Mouse (Mus musculus): ENCODE measurements around the gene C130073F10Rik. TPM values are rescaled to one million over a fixed set of nuclear protein-coding genes. Genes with fewer than 3 reads are reported as not detected.
"Not testable (repeated sequence)": the region's sequence is repeated elsewhere in the genome, so short reads cannot be mapped to it uniquely, and the experiment has no call there.

The C130073F10Rik gene
- total RNA-seq (2018; cell fraction: chromatin; rRNA removed): not detected
- total RNA-seq (2018; cell fraction: cytosol; rRNA removed): not detected
- not detected for total RNA-seq (2018; cell fraction: nucleus; rRNA removed)
- polyA plus RNA-seq (2018): not detected in 3 replicates

DNA sequence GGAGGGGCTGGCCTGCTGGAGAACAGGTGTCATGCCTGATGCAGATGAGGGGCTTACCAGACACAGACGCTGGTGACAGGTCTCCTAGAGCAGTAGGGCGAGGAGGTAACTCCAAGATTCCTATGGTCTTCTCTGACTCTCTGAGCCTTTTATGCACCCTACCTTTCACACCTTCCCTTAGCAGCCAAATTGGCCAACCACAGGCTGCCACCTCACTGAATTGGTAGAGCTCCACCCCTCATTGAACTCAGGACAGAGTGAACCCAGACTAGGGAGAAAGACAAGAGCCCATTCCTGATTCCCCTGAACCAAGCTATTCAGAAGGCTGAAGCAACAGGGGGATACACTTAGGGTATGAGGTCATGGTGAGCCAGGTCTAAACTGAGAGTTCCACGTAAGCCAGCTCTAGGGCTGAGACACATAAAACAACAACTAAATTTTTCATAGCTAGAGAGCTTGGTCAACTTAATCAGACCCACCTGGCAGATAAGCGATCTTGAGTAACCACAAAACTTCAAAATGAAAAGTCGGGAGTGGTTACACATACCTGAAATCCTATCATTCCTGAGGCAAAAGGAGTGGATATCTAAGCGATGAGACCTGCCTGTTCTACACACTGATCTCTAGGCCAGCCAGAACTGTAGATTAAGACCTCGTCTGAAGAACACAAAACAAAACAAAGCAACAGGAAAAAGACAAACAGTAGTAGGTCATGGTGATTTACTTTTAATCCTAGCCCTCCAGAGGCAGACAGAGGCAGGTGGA lies at the start of gene C130073F10Rik:
Gene C130073F10Rik (minus strand): TSS at position 134 of the 765 bp plus-strand sequence.
- H3K79me2 ChIP-seq (ENCODE audit: inconsistent target): no peaks in the 10 kb centered on the region
- no peak within 1 kb of the TSS for H3K27ac ChIP-seq
- no peak within 1 kb of the TSS for H3K4me3 ChIP-seq (ENCODE audit: inconsistent target)
- H3K36me3 ChIP-seq (ENCODE audit: inconsistent target): no peaks in the 10 kb centered on the region
- 89% methylated on average over 7 of the region's 7 CpGs for WGBS (ENCODE audit: missing documents)

DNA sequence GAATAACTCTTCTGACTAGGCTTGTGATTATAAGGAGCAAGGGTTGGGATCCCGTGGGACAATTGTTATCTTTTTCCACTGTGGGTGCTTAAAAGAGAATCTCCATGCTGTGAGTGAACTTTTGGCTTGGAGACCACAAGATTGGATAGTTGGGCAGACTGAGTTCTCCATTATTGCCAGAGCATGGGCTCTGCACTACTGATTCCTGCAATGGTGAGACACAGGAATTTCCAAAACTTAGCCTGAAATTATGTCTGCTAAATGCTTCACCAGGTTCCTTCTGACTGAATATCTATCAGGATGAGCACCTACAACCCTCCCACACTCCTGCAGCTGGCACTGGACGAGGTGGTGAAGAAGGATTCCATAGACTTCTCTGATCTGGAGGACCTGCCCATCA lies 46.5 kb upstream of the C130073F10Rik start, which contains the start of gene Gm12794:
Gene Gm12794 (plus strand): TSS at position 301 of the 400 bp plus-strand sequence.
- H3K4me3 ChIP-seq (ENCODE audit: inconsistent target); H3K79me2 ChIP-seq (ENCODE audit: inconsistent target); H3K27ac ChIP-seq; H3K36me3 ChIP-seq (ENCODE audit: inconsistent target): not testable (repeated sequence)
- WGBS (ENCODE audit: missing documents): 50% methylated on average over 1 of the region's 2 CpGs

DNA sequence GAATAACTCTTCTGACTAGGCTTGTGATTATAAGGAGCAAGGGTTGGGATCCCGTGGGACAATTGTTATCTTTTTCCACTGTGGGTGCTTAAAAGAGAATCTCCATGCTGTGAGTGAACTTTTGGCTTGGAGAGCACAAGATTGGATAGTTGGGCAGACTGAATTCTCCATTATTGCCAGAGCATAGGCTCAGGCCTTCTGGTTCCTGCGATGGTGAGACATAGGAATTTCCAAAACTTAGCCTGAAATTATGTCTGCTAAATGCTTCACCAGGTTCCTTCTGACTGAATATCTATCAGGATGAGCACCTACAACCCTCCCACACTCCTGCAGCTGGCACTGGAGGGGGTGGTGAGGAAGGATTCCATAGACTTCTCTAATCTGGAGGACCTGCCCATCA lies 15.2 kb upstream of the C130073F10Rik start, which contains the start of gene Gm12800:
Gene Gm12800 (plus strand): TSS at position 301 of the 400 bp plus-strand sequence.
- H3K27ac ChIP-seq; H3K4me3 ChIP-seq (ENCODE audit: inconsistent target); H3K36me3 ChIP-seq (ENCODE audit: inconsistent target); H3K79me2 ChIP-seq (ENCODE audit: inconsistent target): not testable (repeated sequence)
- 91% methylated on average over 1 of the region's 2 CpGs for WGBS (ENCODE audit: missing documents)

DNA sequence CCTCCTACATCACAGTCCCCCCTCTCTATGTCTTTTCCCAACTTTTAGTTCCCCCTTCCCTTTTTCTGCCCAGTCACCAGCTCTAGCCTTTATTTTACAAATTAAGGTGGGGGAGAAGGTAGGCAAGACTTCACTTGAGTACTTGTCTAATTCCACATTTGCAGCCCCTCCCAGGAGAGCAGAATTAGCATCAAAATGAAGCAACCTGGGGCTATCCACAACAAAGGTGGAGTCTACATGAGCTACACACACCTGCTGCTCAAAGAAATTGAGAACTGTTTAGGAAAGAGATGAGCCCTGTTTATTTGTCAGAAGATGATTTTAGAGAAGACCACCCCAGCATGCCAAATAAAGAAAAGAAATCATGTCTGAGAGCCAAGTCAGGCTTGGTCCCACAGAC lies 4.2 kb downstream of the C130073F10Rik start:
- Histone ChIP-seq H3K27ac (no peak overlapping the region), H3K36me3 (ENCODE audit: inconsistent target) (no peaks in the 10 kb centered on the region), H3K79me2 (ENCODE audit: inconsistent target) (no peaks in the 10 kb centered on the region)

DNA sequence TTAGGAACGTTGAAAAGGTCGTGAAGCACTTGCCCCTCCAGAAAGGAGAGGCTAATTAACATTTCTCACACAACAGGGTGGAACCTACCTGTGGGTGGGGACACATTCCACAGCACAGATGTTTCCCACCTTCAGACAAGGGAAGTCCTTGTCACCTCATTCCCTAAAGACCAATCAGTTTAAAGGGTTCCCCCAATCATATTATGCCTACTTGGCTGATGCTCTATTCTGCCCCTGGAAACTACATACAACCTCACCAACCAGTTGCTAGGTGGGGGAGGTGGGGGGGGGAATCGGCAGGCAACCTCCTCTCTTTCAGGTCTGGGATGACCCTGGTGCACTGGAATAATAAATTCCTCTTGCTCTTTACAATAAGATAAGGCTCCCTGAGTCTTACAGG lies 9.9 kb downstream of the C130073F10Rik start:
- no peaks in the 10 kb centered on the region for H3K79me2 ChIP-seq (ENCODE audit: inconsistent target)
- H3K4me3 ChIP-seq (ENCODE audit: inconsistent target): no peak overlapping the region
- no peaks in the 10 kb centered on the region for H3K36me3 ChIP-seq (ENCODE audit: inconsistent target)
- WGBS (ENCODE audit: missing documents): 45% methylated on average over 3 of the region's 3 CpGs
- no peak overlapping the region for H3K27ac ChIP-seq

More for the DNA sequence above, 4.2 kb downstream of the C130073F10Rik start:
- H3K4me3 ChIP-seq (ENCODE audit: inconsistent target): no peak overlapping the region

DNA sequence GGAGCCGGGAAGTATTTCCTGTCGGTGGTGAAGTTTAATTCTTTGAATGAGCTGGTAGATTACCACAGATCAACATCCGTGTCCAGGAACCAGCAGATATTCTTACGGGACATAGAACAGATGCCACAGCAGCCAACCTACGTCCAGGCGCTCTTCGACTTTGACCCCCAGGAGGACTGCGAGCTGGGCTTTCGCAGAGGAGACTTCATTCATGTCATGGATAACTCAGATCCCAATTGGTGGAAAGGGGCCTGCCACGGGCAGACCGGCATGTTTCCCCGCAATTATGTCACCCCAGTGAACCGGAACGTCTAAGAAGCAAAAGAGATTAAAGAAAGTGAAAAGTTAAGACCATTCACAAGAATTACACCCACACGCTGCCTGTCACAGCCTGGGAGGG lies 17.9 kb downstream of the C130073F10Rik start:
- not testable (repeated sequence) for H3K36me3 ChIP-seq (ENCODE audit: inconsistent target); H3K79me2 ChIP-seq (ENCODE audit: inconsistent target); H3K27ac ChIP-seq; H3K4me3 ChIP-seq (ENCODE audit: inconsistent target)
- 95% methylated on average over 9 of the region's 15 CpGs for WGBS (ENCODE audit: missing documents)

DNA sequence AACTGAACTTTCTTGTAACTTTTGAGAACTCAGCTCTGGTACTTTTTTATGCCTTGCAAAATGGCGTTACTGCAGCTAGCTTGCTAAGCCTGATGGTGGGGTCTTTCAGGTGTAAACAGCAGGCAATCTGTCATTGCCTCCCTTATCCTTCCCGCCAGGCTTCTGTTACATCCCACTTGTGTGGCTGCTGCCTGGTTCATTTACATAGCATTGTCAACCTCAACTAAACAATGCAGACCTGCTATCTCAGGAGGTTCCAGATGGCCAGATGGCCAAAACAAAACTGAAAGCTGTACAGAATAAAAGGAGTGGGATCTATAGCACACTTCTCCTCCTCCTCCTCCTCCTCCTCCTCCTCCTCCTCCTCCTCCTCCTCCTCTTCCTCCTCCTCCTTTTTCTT lies 21.6 kb downstream of the C130073F10Rik start:
- WGBS (ENCODE audit: missing documents): 77% methylated on average over 2 of the region's 2 CpGs
- H3K27ac ChIP-seq; H3K4me3 ChIP-seq (ENCODE audit: inconsistent target); H3K36me3 ChIP-seq (ENCODE audit: inconsistent target); H3K79me2 ChIP-seq (ENCODE audit: inconsistent target): not testable (repeated sequence)

DNA sequence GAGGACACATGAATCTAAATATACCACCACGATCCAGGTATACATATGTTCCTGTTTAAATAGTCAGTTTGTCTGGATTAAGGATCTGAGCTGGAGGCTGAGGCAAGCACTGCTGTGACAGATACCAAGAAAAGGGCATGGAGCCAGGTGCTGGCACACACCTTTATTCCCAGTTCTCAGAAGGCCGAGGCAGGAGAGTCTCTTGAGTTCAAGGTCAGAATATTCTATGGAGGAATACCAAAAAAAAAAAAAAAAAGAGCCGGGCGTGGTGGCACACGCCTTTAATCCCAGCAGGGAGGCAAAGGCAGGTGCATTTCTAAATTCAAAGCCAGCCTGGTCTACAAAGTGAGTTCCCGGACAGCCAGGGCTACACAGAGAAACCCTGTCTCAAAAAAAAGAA lies 31.3 kb downstream of the C130073F10Rik start:
- Histone ChIP-seq H3K79me2 (ENCODE audit: inconsistent target) (no peaks in the 10 kb centered on the region), H3K36me3 (ENCODE audit: inconsistent target) (no peaks in the 10 kb centered on the region), H3K27ac (no peak overlapping the region), H3K4me3 (ENCODE audit: inconsistent target) (no peak overlapping the region)
- WGBS (ENCODE audit: missing documents): 73% methylated on average over 2 of the region's 6 CpGs

DNA sequence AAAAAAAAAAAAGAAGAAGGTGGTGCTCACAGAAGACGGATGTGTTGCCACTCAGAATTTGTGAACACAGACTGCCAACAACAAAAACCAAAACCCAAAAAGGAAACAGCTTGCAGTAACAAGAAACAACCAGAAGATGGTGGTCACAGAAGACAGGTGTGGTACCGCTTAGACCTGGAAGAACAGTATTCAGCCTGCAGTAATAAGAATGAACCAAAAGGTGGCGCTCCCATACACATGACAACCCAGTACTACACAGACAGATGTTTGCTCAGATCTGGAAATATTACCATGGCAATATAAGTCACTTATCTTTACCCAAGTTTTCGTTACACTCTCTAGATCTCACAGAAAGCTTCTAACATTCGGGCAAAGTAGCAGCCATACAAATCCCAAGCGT lies 32.7 kb downstream of the C130073F10Rik start:
- Histone ChIP-seq H3K4me3 (ENCODE audit: inconsistent target) (no peak overlapping the region), H3K27ac (no peak overlapping the region), H3K36me3 (ENCODE audit: inconsistent target) (no peaks in the 10 kb centered on the region), H3K79me2 (ENCODE audit: inconsistent target) (no peaks in the 10 kb centered on the region)
- WGBS (ENCODE audit: missing documents): 57% methylated on average over 6 of the region's 6 CpGs

DNA sequence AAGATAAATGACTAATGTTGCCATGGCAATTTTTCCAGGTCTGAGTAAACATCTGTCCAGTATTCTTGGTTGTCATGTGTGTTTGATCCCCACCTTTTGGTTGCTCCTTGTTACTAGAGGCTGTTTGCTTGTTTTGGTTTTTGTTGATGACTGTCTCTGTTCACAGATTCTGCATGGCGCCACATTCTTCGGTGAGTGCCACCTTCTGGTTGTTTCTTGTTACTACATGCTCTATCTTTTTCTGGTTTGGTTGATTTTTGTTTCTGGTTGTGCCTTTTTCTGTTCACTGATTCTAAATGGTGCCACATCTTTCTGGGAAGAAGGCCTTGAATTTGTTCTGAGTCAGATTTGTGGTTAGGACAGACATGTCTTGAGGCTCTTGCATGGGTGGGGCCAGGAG lies 42.7 kb downstream of the C130073F10Rik start:
- WGBS (ENCODE audit: missing documents): 80% methylated on average over 2 of the region's 2 CpGs

DNA sequence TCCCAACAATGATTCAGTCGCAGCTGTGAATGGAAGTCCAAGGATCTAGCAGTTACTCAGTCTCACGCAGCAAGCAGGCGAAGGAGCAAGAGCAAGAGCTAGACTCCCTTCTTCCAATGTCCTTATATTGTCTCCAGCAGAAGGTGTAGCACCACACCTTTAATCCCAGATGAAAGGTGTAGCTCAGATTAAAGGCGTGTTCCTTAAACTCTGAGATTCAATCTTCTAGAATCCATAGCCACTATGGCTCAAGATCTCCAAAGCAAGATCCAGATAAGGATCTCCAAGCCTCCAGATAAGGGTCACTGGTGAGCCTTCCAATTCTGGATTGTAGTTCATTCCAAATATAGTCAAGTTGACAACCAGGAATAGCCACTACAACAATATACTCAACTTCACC lies 49.7 kb downstream of the C130073F10Rik start, which contains the start of gene B020004J07Rik:
Gene B020004J07Rik (minus strand): TSS at position 101 of the 400 bp plus-strand sequence.
- H3K27ac ChIP-seq; H3K4me3 ChIP-seq (ENCODE audit: inconsistent target); H3K79me2 ChIP-seq (ENCODE audit: inconsistent target); H3K36me3 ChIP-seq (ENCODE audit: inconsistent target): not testable (repeated sequence)
- 67% methylated on average over 1 of the region's 4 CpGs for WGBS (ENCODE audit: missing documents)

More for the DNA sequence above, 42.7 kb downstream of the C130073F10Rik start:
- H3K4me3 ChIP-seq (ENCODE audit: inconsistent target): no peak overlapping the region
- H3K27ac ChIP-seq: no peak overlapping the region
- no peaks in the 10 kb centered on the region for H3K36me3 ChIP-seq (ENCODE audit: inconsistent target)
- no peaks in the 10 kb centered on the region for H3K79me2 ChIP-seq (ENCODE audit: inconsistent target)

Other genes starting within 250 kb of the C130073F10Rik start
- 83.0 to 128 TPM (median 109 TPM) in 3 replicates for gene Leprot, start 246.1 kb downstream of the C130073F10Rik start, polyA plus RNA-seq (2018)
- not detected in 3 replicates for gene Lepr, start 176.4 kb downstream of the C130073F10Rik start, polyA plus RNA-seq (2018)
- gene B020004J07Rik, start 49.8 kb downstream of the C130073F10Rik start, polyA plus RNA-seq (2018): not detected in 3 replicates
- not detected in 3 replicates for gene Gm12800, start 15.3 kb upstream of the C130073F10Rik start, polyA plus RNA-seq (2018)
- gene Gm12794, start 46.6 kb upstream of the C130073F10Rik start, polyA plus RNA-seq (2018): not detected in 3 replicates
- gene Gm12790, start 87.3 kb upstream of the C130073F10Rik start, polyA plus RNA-seq (2018): not detected in 3 replicates
- not detected in 3 replicates for gene Gm12789, start 92.8 kb upstream of the C130073F10Rik start, polyA plus RNA-seq (2018)
- gene Pde4b, start 193.8 kb upstream of the C130073F10Rik start, polyA plus RNA-seq (2018): 4.2 to 15.0 TPM (median 9.6 TPM) in 3 replicates

Measured in macrophage (primary cell).